Mouse (Mus musculus): Measurements from ENCODE around the gene Sec62. TPM values are rescaled to one million over a fixed set of nuclear protein-coding genes. Genes with fewer than 3 reads are reported as not detected.

Gene Sec62
- polyA plus RNA-seq, 1 experiment from 2014 or later = 60.5 TPM

Other genes starting within 250 kb of the Sec62 start
- gene Mecom, start 244.9 kb upstream of the Sec62 start, polyA plus RNA-seq (2016; fragmentation: Nextera tagmentation; extraction: Ambion mirVana) = 1.8 and 2.3 TPM in 2 replicates
- gene Actrt3, start 192.9 kb upstream of the Sec62 start, polyA plus RNA-seq (2016; fragmentation: Nextera tagmentation; extraction: Ambion mirVana) = not detected in 2 replicates
- 15.8 and 17.2 TPM in 2 replicates for gene Mynn, start 190.8 kb upstream of the Sec62 start, polyA plus RNA-seq (2016; fragmentation: Nextera tagmentation; extraction: Ambion mirVana)
- gene Lrriq4, start 148.4 kb upstream of the Sec62 start, polyA plus RNA-seq (2016; fragmentation: Nextera tagmentation; extraction: Ambion mirVana) = not detected in 2 replicates
- gene Lrrc34, start 145.0 kb upstream of the Sec62 start, polyA plus RNA-seq (2016; fragmentation: Nextera tagmentation; extraction: Ambion mirVana) = 0.13 and 0.38 TPM in 2 replicates
- not detected in 2 replicates for gene Lrrc31, start 93.0 kb upstream of the Sec62 start, polyA plus RNA-seq (2016; fragmentation: Nextera tagmentation; extraction: Ambion mirVana)
- 0.05 TPM in 1 of 2 replicates, not detected in the other for gene Samd7, start 46.6 kb upstream of the Sec62 start, polyA plus RNA-seq (2016; fragmentation: Nextera tagmentation; extraction: Ambion mirVana)
- gene Gpr160, start 63.1 kb downstream of the Sec62 start, polyA plus RNA-seq (2016; fragmentation: Nextera tagmentation; extraction: Ambion mirVana) = 1.5 and 2.7 TPM in 2 replicates
- gene Phc3, start 176.5 kb downstream of the Sec62 start, polyA plus RNA-seq (2016; fragmentation: Nextera tagmentation; extraction: Ambion mirVana) = 2.8 and 3.2 TPM in 2 replicates
- 12.5 TPM in 2 replicates for gene Prkci, start 202.9 kb downstream of the Sec62 start, polyA plus RNA-seq (2016; fragmentation: Nextera tagmentation; extraction: Ambion mirVana)

Measured in liver, embryonic 12.5 days (tissue).